Mouse (Mus musculus): ENCODE results near the gene Slc1a2.

DNA sequence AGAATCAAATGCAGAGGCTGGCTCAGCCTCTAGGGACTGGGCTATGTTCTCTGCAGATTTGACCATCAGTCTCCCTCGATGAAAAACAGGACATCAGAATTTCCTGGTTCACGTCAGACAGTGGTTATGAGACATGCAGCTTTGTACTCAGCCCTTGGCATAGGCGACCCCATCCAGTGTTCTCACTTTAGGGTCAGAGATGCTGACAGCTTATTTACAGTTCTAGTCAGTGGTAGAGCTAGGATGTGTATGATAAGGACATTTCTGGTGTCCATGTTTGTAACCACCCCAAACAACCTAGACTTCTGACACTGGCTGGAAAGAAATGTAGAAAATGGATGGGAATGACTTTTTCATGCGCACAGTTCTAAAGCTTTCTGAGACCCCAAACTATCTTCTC, 53.6 kb downstream of the Slc1a2 start:
- TF ChIP-seq CTCF (IDR thresholded peaks at IDR 0.05; ENCODE audit: low read depth): no peak
- TF ChIP-seq EP300 (IDR thresholded peaks at IDR 0.05; ENCODE audit: low read depth): no peak
